Mouse (Mus musculus) liver, postnatal 0 days (tissue): ENCODE data around the gene St6gal1. TPM values are rescaled to one million over a fixed set of nuclear protein-coding genes. Genes with fewer than 3 reads are reported as not detected.

Source experiments
- ATAC-seq: fragments of 200-750 bp; cut with Nextera tagmentation; 2 replicates; pipeline ENCODE4 v1.8.0; 2017; ENCODE audit warnings: mild to moderate bottlenecking, moderate library complexity
- DNase-seq: peaks from one replicate; pipeline ENCODE4 v3.0.0-alpha.2; 2016
- H3K27ac ChIP-seq: fragments of 300-500 bp; sonication (generic); 2 replicates; pipeline ENCODE4 v1.5.1; 2014; ENCODE audit warnings: antibody characterized with exemption, moderate library complexity, mild to moderate bottlenecking, low read depth
- H3K27me3 ChIP-seq: fragments of 300-500 bp; sonication (generic); 2 replicates; pipeline ENCODE4 v1.6.1; 2014; ENCODE audit warnings: low read length, control low read depth, mixed read lengths; ENCODE audit not compliant: insufficient read depth
- H3K36me3 ChIP-seq: fragments of 300-500 bp; sonication (generic); replicated peaks from 2 replicates; pipeline ENCODE4 v1.6.1; 2014; ENCODE audit warnings: mild to moderate bottlenecking, control low read depth, low read length, moderate library complexity, mixed read lengths; ENCODE audit not compliant: insufficient read depth
- H3K4me1 ChIP-seq: fragments of 300-500 bp; sonication (generic); 2 replicates; pipeline ENCODE4 v1.6.1; 2014; ENCODE audit warnings: antibody characterized with exemption, mild to moderate bottlenecking, control low read depth; ENCODE audit not compliant: insufficient read depth
- H3K4me2 ChIP-seq: fragments of 300-500 bp; sonication (generic); 2 replicates; pipeline ENCODE4 v1.6.1; 2014; ENCODE audit warnings: low read depth, mild to moderate bottlenecking, low read length, moderate library complexity, mixed read lengths
- H3K4me3 ChIP-seq: fragments of 300-500 bp; sonication (generic); 2 replicates; pipeline ENCODE4 v1.5.1; 2014; ENCODE audit warnings: low read depth, low read length
- H3K9ac ChIP-seq: fragments of 300-500 bp; sonication (generic); replicated peaks from 2 replicates; pipeline ENCODE4 v1.6.1; 2014; ENCODE audit warnings: mild to moderate bottlenecking, moderate library complexity
- H3K9me3 ChIP-seq: fragments of 300-500 bp; sonication (generic); 2 replicates; pipeline ENCODE4 v1.6.1; 2016; ENCODE audit warnings: mild to moderate bottlenecking, control low read depth, low read length, mixed read lengths
- CTCF ChIP-seq: sonication (generic); IDR thresholded peaks from 2 replicates; pipeline ENCODE4 v1.5.1; 2016; ENCODE audit warnings: antibody characterized with exemption, low read depth
- EP300 ChIP-seq: IDR thresholded peaks from 2 replicates; pipeline ENCODE4 v1.6.1; 2016; ENCODE audit warnings: antibody characterized with exemption, low read depth, mild to moderate bottlenecking
- WGBS: fragments of 180-500 bp; shearing (Covaris S2); extraction: QIAGEN DNeasy Blood & Tissue Kit; methylation state at CpG from one replicate; pipeline ENCODE4 v1.1.7; 2014; ENCODE audit not compliant: insufficient replicate concordance; 5-methylcytosine and 5-hydroxymethylcytosine counted together
- polyA plus RNA-seq: library from polyadenylated mRNA; unstranded; fragments of >200 nt; fragmentation: Nextera tagmentation; extraction: Ambion mirVana; gene quantifications from 2 replicates; pipeline ENCODE4 v1.2.1, GENCODE M21; 2015

Gene St6gal1
- polyA plus RNA-seq, 1 experiment from 2014 or later: 17.1 TPM

GRCm38 (mm10) chr16:23225821-23226600 lies 1.5 kb downstream of the St6gal1 start:
- Histone ChIP-seq H3K9ac (peak overlapping the region; percentile 66), H3K4me1 (peaks cover under 1% of the 10 kb centered on the region; the same call in 1 of the 2 replicates), H3K27me3 (peaks cover 7% of the 10 kb centered on the region; the same call in 1 of the 2 replicates), H3K4me2 (peak overlapping the region; percentile 91), H3K9me3 (no peaks in the 10 kb centered on the region), H3K27ac (peak overlapping the region; percentile 59), H3K4me3 (peak overlapping the region; percentile 67), H3K36me3 (no peaks in the 10 kb centered on the region)
- DNase-seq: peak; percentile 36
- no peak for TF ChIP-seq EP300
- TF ChIP-seq CTCF: peak; percentile 20; the same call in 1 of the 2 replicates
- ATAC-seq: peak; percentile 28
- WGBS: 1% methylated on average over 28 of the region's 28 CpGs

DNA sequence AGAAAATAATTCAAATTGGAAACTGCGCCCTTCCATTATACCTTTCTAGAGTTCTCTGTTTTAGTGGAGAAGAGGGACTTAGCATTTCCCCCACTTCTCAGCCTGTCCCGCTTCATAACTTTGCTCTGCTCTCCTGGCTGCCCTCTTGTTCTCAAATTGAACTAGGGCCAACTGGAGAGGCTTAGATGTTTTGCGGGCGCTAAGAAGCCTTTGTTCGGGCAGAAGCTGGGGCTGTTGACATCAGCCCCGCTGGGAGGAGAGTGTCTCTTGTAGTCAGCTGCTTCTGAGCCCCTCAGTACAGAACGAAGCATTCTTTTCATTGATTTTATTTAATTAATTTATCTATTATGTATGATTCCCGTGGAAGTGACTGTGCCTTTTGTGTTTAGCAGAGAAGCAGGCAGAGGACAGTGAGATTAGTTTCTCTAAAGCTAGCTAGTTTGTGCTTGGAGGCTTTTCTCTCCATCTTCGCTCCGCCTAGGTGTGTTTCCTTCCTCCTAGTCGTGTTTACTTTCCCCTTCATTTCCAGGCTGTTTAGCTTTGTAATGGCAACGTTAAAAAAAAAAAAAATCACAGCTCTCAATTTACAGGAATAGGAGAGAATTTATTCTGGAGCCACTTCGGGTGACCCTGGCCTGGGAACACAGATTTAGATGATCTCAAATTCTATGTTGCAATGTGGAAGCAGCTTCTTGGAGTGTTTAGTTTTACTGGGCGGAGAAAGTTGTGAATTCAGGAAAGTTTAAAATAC lies 2.2 kb downstream of the St6gal1 start:
- peaks cover 8% of the 10 kb centered on the region for H3K4me1 ChIP-seq
- DNase-seq: no peak
- peak overlapping the region; percentile 66 for H3K9ac ChIP-seq
- ATAC-seq: no peak
- H3K27ac ChIP-seq: peak overlapping the region; percentile 58
- H3K4me2 ChIP-seq: peak overlapping the region; percentile 91
- WGBS: 14% methylated on average over 14 of the region's 14 CpGs
- peak overlapping the region; percentile 67 for H3K4me3 ChIP-seq
- H3K36me3 ChIP-seq: no peaks in the 10 kb centered on the region
- H3K9me3 ChIP-seq: no peaks in the 10 kb centered on the region
- TF ChIP-seq CTCF (no peak), EP300 (no peak)
- peaks cover 7% of the 10 kb centered on the region; the same call in 1 of the 2 replicates for H3K27me3 ChIP-seq

GRCm38 (mm10) chr16:23227851-23228250 lies 3.3 kb downstream of the St6gal1 start:
- H3K9ac ChIP-seq: no peak overlapping the region
- peaks cover 7% of the 10 kb centered on the region; the same call in 1 of the 2 replicates for H3K27me3 ChIP-seq
- no peaks in the 10 kb centered on the region for H3K36me3 ChIP-seq
- no peak for DNase-seq
- TF ChIP-seq EP300 (no peak), CTCF (no peak)
- no peak overlapping the region for H3K4me2 ChIP-seq
- peaks cover 12% of the 10 kb centered on the region for H3K4me1 ChIP-seq
- WGBS: 46% methylated on average over 6 of the region's 6 CpGs
- H3K9me3 ChIP-seq: no peaks in the 10 kb centered on the region
- ATAC-seq: no peak
- no peak overlapping the region for H3K4me3 ChIP-seq
- H3K27ac ChIP-seq: no peak overlapping the region

- Histone ChIP-seq H3K4me2 (no peak overlapping the region), H3K36me3 (no peaks in the 10 kb centered on the region), H3K4me3 (no peak overlapping the region), H3K9me3 (no peaks in the 10 kb centered on the region), H3K27ac (no peak overlapping the region), H3K9ac (no peak overlapping the region), H3K4me1 (peaks cover 13% of the 10 kb centered on the region), H3K27me3 (peaks cover 7% of the 10 kb centered on the region; the same call in 1 of the 2 replicates)
- no peak for TF ChIP-seq CTCF
- no peak for TF ChIP-seq EP300
- ATAC-seq: no peak
- 49% methylated on average over 3 of the region's 3 CpGs for WGBS
- no peak for DNase-seq
Observed at GRCm38 (mm10) chr16:23228486-23228885, 3.9 kb downstream of the St6gal1 start.

- ATAC-seq (no peak), DNase-seq (no peak)
- TF ChIP-seq EP300 (no peak), CTCF (no peak)
- Histone ChIP-seq H3K4me2 (no peak overlapping the region), H3K27ac (no peak overlapping the region), H3K36me3 (no peaks in the 10 kb centered on the region), H3K4me1 (peaks cover 13% of the 10 kb centered on the region), H3K27me3 (peaks cover 5% of the 10 kb centered on the region; the same call in 1 of the 2 replicates), H3K9me3 (no peaks in the 10 kb centered on the region), H3K4me3 (no peak overlapping the region), H3K9ac (no peak overlapping the region)
- WGBS: 74% methylated on average over 3 of the region's 3 CpGs
Observed at GRCm38 (mm10) chr16:23229945-23230344, 5.4 kb downstream of the St6gal1 start.

DNA sequence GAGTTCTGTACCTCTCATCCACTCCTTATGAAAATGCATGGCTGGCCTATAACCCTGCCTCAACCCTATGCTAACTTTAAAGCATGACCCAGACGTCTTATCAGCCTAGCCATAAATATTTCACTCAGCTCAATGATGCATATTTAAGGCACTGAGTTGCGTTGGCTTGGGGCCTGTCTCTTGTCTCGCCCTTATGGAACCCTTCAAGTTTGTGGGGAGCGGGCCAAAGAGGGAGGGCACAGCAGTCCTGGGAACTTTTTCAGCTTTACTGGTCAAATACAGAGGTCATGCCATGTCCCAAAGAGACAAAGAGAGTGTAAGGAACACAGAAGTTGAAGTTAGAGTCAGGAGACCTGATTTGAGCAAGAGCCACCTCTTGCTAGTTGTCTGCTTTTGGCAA lies 6.6 kb downstream of the St6gal1 start:
- DNase-seq (no peak), ATAC-seq (no peak)
- no peaks in the 10 kb centered on the region for H3K9me3 ChIP-seq
- TF ChIP-seq EP300: no peak
- TF ChIP-seq CTCF: no peak
- no peaks in the 10 kb centered on the region for H3K36me3 ChIP-seq
- no peak overlapping the region for H3K9ac ChIP-seq
- no peak overlapping the region for H3K4me2 ChIP-seq
- H3K27me3 ChIP-seq: no peaks in the 10 kb centered on the region
- WGBS: 62% methylated on average over 4 of the region's 4 CpGs
- peaks cover 13% of the 10 kb centered on the region for H3K4me1 ChIP-seq
- no peak overlapping the region for H3K27ac ChIP-seq
- H3K4me3 ChIP-seq: no peak overlapping the region
